Mouse (Mus musculus): ENCODE results near the gene Itga2b.

Itga2b gene

DNA sequence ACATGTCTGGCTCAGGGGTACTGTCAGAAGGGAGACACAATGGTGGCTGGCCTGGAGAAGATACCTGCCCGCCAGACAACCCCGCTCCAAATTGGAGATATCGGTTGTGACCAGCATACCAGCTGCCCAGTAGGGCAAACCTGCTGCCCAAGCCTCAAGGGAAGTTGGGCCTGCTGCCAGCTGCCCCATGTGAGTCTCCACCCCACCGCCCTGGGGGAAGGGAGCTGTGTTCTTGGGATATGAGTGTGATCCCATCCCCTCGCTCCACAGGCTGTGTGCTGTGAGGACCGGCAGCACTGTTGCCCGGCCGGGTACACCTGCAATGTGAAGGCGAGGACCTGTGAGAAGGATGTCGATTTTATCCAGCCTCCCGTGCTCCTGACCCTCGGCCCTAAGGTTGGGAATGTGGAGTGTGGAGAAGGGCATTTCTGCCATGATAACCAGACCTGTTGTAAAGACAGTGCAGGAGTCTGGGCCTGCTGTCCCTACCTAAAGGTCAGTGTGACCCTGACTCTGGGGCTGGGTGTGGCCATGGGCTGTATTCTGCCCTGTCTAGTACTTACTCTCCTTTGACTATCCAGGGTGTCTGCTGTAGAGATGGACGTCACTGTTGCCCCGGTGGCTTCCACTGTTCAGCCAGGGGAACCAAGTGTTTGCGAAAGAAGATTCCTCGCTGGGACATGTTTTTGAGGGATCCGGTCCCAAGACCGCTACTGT, 34.0 kb downstream of the Itga2b start:
- DNase-seq: peak; percentile 54

DNA sequence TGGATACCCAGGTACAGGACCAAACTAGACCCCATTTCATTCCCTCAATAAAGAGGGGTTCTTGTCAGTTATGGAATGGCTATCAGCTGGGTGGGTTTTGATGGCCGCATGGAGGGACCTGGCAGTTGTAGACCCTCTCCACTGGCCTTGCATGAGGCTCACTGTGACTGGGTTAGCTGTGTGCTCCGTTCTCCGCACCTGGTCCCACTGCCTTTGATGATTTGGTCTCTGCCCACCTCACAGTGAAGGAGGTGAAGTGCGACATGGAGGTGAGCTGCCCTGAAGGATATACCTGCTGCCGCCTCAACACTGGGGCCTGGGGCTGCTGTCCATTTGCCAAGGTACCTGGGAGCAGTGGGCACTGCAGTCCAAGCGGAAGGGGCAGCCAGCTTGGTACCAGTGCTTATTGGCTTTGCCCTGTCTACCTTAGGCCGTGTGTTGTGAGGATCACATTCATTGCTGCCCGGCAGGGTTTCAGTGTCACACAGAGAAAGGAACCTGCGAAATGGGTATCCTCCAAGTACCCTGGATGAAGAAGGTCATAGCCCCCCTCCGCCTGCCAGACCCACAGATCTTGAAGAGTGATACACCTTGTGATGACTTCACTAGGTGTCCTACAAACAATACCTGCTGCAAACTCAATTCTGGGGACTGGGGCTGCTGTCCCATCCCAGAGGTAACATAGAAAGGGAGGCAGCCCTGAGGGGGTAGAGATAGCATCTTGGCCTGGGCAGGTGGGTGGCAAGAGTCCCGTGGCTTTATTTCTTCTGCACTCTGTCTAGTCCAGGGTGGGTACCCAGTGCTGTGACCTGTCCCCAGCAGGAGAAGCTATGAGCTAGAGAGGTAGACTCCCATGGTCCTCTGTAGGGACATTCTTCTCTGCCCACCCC, 34.9 kb downstream of the Itga2b start:
- DNase-seq: no peak

DNA sequence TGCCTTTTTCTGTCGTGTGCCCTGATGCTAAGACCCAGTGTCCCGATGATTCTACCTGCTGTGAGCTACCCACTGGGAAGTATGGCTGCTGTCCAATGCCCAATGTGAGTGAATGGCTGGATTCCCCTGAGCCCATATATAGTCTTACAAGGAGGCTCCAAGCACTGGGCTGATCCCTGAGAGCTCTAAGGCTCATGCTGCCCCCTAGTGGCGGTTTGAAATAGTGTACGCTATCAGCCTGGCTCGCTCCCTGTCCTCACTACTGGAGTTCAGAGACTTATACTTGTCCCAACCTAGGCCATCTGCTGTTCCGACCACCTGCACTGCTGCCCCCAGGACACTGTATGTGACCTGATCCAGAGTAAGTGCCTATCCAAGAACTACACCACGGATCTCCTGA, 35.5 kb downstream of the Itga2b start:
- peak; percentile 87 for DNase-seq

DNA sequence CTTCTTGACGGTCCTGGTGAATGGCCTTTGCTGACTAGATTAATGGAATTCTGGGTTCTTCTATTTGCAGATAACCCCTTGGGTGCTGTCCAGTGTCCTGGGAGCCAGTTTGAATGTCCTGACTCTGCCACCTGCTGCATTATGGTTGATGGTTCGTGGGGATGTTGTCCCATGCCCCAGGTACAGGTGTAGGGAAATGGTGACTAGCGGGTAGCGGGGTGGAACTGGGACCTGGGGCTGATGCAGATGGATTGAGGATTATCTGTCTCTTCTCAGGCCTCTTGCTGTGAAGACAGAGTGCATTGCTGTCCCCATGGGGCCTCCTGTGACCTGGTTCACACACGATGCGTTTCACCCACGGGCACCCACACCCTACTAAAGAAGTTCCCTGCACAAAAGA, 36.1 kb downstream of the Itga2b start:
- DNase-seq: no peak

DNA sequence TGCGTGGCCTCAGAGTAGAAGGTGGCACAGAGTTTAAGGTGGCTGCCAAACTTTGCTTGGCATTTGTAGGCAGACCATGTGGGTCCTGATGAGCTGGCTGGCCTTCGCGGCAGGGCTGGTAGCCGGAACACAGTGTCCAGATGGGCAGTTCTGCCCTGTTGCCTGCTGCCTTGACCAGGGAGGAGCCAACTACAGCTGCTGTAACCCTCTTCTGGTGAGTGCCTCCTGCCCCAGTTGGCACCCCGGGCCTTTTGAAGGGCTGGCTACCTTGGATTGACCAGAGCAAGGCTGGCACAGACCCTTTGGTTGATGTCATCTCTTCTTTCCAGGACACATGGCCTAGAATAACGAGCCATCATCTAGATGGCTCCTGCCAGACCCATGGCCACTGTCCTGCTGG, 37.0 kb downstream of the Itga2b start:
- DNase-seq: peak; percentile 66

DNA sequence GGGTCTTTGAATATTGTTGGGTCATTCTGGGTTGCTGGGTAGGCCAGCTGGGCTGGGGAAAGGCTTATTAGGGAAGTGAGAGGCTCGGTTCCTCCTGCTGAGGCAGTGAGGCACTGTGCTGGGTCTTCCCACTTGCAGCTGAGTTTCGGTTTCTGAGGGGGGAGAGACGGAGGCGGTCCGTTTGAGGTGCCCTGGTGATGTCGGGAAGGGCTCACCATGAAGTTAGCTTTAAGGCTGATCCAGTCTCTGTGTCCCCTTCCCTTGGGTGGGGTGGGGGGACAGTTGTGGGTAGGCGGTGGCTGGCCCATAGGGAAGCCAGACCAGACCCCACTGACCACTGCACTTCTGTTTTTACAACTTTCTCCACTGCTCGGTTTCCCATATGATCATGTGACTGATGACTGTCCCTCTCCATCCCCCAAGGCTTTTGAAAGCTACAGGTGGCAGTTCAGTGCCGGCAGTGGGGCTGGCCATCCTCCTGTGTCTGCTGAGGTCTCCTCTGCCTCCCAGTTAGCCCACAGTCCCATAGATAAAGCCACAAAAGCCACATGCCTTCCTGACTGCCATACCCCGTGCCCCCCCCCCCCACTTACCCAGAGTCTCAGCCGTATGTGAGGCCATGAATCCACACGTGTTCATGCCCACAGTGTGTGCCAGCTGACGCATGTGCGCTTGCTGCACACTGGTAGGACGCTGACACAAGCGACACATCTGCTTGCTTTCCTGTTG, 37.6 kb downstream of the Itga2b start:
- DNase-seq: peak; percentile 6

DNA sequence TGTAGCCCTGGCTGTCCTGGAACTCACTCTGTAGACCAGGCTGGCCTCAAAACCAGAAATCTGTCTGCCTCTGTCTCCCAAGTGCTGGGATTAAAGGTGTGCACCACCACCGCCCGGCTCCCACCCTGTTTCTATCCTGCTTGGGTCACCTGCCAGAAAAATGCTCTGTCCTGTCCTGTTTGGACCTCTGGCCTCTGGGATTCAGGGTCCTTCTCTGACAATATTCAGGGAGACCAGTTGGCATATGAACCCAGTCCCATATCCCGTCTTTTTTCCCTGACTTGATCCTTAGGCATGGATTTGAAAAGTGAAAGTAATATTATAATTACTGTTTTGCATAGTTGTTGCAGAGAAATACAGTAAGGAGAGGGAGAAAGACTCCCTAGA, 38.2 kb downstream of the Itga2b start:
- no peak for DNase-seq

DNA sequence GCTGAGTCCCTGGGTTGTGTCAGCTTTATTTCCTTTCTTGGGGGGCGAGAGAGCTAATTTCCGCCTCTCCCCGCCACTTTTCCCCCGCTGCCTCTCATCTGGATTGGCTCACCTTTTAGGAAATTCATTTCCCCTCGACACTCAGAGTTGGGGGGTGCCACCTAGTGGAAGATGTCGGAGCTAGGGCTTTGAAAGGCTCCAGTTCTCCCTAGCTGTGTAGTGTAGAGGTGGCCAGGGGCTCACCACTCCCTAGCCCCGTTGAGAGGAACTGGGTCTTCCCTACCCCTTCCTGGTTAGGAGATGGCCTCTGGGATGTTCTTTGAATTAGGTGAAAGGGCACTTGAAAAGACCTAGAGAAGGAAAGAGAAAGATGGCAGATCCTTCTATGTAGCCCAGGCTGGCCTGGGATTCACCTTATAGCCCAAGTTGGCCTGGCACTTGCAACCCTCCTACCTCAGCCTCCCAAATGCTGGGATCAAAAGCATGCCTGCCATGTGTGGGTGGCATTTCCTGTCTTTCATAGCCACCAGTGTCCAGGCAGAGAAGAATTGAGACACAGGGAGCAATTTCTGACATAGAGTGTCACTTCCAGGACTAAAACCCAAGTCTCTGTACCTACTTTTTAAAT, 38.8 kb downstream of the Itga2b start:
- peak; percentile 88 for DNase-seq

DNA sequence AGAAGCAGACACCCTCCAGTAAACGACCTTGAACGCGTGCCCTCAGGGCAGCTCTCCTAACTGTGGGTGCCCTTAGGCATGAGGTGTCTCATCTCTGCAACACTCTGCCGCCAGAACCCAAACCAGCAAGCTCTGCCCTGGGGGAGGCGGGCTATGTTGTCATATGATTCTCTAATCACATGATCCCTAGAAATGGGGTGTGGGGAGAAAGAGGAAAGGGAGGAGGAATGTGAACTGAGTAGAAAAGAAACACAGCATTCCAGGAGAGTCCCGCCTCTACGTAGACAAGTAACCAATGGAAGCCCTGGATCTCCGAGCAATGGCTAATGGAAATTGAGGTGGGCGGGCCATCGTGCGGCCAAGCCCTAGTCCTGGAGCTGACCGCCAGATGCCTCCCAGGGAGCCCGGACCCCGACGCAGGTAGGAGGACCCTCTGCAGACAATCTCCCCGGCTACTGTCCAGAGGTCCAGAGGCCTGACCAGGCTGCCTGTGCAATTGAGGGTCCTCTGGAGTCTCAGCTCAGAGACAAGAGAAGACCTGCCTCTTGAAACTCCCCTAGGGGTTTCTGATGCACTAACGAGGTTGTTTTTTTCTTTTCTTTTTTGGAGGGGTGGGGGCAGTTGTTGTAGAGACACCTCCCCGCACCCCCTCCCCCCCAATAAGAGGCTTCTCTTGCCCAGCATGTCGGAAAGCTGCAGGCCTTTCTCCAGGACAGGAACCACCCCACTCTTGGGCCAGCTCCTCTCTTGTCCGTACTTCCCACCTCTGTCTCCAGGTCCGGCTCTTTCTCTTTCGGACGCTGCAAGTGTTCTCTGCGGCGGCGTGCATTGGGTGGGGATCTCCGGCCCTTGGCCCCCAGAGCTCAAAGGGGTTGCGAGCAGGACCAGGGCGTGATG, 39.6 kb downstream of the Itga2b start, which contains the start of gene Grn:
Grn (plus strand) TSS at position 195 of the 897 bp plus-strand sequence.
- DNase-seq: peak; percentile 89

DNA sequence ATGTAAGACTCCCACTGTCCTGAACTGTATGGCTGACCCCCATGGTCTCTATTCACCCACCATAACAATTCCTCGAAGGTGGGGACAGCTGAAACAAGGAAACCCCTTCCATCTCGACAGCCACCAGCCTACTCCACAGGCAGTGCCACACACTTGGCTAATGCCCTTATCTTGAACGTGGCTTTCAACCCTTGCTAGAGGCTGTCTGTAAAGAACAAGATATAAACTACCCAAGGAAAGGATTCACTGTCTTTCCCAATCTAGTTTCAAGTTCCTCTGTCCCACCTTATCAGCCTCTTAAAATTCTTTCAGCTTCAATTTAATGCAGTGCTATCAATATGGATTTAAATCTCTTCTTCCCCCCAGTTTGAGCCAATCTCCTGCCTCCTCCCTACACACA, 40.4 kb downstream of the Itga2b start:
- DNase-seq: no peak

DNA sequence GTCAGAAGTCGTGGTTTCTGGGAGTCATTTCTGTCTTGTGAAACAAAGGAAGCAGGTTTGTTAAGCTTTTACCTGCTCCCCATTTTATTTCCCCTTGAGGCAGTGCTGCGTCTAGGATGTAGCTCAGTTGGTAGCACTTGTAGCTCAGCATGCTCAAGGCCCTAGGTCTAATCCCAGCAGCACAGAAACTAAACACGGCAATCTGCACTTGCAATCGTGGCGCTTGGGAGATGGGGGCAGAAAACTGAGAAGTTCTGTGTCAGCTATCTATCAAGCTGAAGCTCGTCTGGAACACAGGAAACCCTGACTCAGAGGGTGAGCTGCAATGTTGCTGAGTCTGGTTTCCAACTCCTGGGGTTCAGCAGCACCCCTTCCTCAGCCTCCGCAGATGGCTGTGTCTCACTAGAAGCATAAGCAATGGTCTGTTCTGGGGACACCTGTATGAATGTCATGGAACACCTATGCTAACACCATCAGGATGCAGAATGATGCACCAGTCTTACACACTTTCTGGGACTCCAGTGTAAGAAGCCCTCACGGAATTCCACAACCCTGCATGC, 40.9 kb downstream of the Itga2b start:
- no peak for DNase-seq

DNA sequence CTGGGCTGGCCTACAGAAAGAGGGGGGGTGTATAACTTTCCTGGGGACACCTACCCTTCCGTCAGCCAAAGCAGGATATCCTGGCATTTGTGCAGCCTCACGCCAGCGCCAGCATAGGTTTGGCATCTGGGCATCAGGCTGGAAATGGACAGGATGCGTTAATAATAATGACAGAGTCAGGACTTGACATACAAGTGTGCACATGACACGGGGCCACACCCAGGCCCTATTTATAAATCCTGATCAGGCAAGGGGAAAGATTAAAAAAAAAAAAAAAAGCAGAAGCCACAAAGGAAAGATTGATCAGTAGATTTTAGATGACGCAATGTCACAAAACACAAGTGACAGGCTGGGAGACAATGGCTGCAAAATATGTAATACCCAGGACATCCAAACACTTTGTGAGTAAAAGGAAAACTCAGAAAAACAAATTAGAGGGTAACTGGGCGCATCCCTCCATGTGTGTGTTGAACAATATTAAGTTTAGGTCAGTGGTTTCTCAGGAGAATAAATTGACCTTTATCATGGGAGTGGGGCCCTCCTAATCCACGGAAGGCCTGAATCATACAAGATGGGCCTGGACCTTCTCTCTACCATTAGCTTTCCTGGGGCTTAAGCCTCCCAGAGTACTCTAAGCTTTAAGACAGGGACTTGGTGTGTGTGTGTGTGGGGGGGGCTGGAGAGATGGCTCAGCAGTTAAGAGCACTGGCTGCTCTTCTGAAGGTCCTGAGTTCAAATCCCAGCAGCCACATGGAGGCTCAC, 44.2 kb downstream of the Itga2b start:
- no peak for DNase-seq

DNA sequence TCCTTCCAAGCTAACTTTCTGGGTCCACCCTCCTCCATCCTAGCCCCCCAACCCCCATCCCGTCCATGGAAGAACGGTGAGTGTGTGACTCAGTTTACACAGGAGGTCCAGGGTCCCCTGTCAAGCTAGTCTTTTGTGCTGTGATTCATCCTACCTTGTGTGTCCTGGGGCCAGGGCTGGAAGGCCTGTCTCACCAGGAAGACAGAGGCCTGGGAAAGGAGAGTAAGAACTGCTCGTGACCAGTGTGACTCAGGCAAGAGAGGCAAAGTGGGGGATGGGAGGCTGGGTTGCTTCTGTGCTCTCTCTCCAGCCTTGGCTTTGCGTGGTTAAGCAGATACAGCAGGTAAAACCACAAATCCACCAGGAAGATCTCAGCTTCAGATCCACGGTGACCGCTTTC, 45.3 kb downstream of the Itga2b start:
- no peak for DNase-seq

DNA sequence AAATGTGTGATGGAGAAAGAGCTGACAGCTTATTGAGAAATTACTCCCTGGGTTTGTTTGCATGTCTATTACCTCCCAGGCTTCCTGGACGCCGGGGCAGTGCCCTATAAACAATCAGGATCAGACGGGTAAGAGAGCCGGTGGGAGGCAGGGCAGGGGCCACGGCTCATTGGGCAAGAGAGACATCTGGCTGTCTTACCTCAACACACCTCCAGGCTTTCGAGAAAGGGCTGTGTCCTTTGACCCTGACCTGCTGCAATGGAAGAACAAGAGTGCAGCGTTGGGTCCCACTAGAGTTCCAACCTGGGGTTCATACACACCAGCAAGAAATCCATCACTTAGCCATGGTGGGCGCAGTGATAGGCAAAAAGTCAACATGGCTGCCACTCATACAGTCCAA, 48.4 kb downstream of the Itga2b start:
- no peak for DNase-seq

DNA sequence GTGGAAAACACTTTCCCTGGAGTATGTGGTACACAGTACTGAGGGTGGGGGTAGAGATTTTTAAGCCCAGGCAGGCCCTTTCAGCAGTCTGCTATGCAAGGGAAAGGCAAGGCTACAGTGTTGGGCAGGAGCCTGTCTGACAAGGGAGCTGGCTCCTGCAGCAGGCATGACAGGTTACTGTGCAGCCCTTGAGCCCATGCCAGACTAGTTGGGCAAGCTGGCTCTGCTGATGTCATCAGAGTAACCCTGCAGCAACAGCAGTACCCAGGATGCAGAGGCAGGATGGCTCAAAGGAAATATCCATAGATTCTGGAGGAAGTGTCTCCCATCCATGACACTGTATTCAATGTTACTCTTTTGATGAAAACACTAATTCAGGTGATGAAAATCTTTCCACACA, 51.0 kb downstream of the Itga2b start:
- DNase-seq: no peak

DNA sequence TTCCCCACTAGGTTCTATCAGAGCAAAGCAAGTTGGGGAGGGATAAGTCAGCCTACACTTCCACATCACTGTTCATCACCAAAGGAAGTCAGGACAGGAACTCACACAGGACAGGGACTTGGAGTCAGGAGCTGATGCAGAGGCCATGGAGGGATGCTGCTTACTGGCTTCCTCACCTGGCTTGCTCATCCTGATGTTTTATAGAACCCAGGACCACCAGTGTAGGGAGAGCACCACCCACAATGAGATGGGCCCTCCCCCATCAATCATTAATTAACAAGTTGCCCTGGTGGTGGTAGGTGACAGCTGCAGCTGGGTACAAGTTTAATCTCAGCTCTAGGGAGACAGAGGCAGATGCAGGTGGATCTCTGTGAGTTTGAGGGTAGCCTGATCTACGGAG, 52.8 kb downstream of the Itga2b start:
- DNase-seq: no peak

DNA sequence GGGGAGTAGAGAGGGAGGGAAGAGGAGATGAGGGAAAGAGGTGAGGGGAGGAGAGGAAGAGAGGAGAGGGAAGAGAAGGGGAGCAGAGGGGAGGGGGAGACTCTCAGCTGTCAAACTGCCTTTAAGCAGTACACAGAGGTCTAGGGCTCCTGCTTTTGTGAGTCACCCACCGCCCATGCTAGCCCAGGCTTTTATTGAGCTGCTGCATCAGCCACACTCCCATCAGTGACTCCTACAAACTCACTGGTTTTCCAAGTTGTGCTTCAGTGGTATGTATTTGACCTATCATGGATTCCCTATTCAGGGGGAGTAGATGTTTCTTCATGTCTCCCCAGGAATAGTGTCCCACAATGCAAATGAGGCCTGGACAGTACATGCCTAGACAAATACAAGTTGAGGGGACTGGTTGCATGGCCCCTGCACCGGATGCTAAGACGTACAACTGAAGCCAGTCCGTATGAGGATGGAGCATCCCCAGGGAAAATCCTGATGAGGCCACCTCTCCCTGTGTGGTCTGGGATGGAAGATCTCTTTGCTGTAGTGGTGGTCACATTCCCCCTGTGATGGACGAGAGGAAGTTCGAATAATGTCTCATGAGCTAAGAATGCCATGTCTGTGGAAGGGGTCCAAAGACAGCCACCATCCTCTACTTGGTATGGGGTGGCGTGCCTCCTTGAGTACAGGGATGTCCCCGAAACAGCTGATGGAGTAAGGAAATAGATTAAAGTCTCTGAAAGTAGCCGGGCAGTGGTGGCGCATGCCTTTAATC, 54.7 kb downstream of the Itga2b start:
- DNase-seq: no peak

DNA sequence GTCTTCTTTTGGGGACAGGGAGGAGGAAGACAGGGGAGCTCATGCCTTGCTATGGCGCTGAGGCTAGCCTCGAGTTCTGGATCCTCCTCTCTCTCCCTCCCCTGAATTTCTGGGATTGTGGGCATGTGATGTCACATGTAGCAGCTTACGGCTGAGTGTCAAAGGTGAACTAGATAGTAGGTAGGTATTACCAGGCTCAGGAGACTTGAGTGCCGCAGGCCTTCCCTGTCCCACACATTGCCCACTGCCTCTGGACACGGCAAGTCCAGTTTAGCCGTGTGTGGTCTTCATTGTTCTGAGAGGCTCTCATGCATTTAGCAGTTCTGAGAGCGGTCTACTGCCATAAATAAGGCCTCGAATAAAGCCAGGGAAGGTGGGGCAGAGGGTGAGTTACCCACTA, 56.9 kb downstream of the Itga2b start:
- DNase-seq: no peak

DNA sequence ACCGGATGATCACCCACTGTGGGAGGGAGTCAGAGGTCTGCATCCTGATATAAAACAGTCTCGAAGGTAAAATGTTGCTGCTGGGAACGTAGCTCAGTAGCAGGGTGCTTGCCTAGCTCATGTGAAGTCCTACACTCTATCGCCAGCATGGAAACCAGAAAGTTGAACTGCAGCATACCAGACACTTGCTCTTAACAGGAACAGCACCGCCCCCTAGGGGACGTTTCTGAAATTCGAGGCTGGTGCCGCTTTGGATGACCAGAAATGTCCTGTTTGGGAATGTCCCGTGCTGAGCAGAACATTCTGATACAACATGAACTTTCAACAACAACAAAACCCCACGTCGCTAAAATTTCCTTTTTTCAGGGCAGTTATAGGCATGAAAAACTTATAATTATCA, 58.2 kb downstream of the Itga2b start:
- DNase-seq: peak; percentile 95

DNA sequence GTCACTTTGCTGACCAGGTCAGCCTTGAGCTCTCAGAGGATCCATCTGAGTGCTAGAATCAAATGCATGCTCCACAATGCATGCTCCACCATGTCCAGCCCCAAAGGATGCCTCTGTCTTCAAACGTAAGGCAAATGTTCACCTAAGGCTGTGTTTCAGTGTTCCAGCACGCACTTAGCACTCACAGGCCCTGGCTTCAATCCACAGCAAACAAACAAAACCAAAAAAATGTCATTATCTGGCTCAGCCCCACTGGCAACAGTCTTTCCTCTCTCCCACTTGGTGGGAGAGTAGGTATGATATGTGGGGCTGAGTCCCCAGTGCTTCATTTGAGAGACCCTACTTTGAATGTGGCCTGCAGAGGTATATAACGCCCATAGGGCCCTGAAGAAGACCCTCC, 58.9 kb downstream of the Itga2b start:
- DNase-seq: no peak

Data from kidney, adult 18-20 months (tissue).